Mouse (Mus musculus): ENCODE results near the gene Ly6g5b. TPM values are rescaled to one million over a fixed set of nuclear protein-coding genes. Genes with fewer than 3 reads are reported as not detected.
A peak's percentile ranks its signal among the peaks of the same experiment; 100 is the strongest.

Ly6g5b gene
- polyA plus RNA-seq, 1 experiment from 2014 or later, result 0.59 TPM

GRCm38 (mm10) chr17:35154616-35155015, 39.4 kb upstream of the Ly6g5b start:
- Histone ChIP-seq H3K9ac (ENCODE audit: low read depth, low read length) (no peak overlapping the region), H3K4me1 (replicated peaks; ENCODE audit: control insufficient read depth, insufficient read depth, low read length) (no peaks in the 10 kb centered on the region), H3K27me3 (replicated peaks; ENCODE audit: control insufficient read depth, insufficient read depth, low read length) (no peaks in the 10 kb centered on the region), H3K27ac (ENCODE audit: low read depth, low read length) (no peak overlapping the region; the same call in 1 of the 2 replicates), H3K9me3 (ENCODE audit: control insufficient read depth) (no peaks in the 10 kb centered on the region), H3K4me2 (replicated peaks; ENCODE audit: low read depth) (no peak overlapping the region), H3K4me3 (ENCODE audit: low read depth, low read length) (no peak overlapping the region), H3K36me3 (ENCODE audit: control insufficient read depth, insufficient read depth) (peaks cover 97% of the 10 kb centered on the region)
- no peak for ATAC-seq
- no peak for TF ChIP-seq CTCF (IDR thresholded peaks at IDR 0.05; ENCODE audit: low read depth)
- WGBS, result 82% methylated on average over 7 of the region's 7 CpGs

- 80% methylated on average over 4 of the region's 4 CpGs for WGBS
- H3K9ac ChIP-seq (ENCODE audit: low read depth, low read length), result no peak overlapping the region
- H3K27ac ChIP-seq (ENCODE audit: low read depth, low read length), result no peak overlapping the region
- H3K9me3 ChIP-seq (ENCODE audit: control insufficient read depth), result no peaks in the 10 kb centered on the region
- ATAC-seq, result no peak
- H3K27me3 ChIP-seq (replicated peaks; ENCODE audit: control insufficient read depth, insufficient read depth, low read length), result no peaks in the 10 kb centered on the region
- no peak overlapping the region for H3K4me2 ChIP-seq (replicated peaks; ENCODE audit: low read depth)
- peaks cover 97% of the 10 kb centered on the region for H3K36me3 ChIP-seq (ENCODE audit: control insufficient read depth, insufficient read depth)
- H3K4me1 ChIP-seq (replicated peaks; ENCODE audit: control insufficient read depth, insufficient read depth, low read length), result no peaks in the 10 kb centered on the region
- no peak overlapping the region for H3K4me3 ChIP-seq (ENCODE audit: low read depth, low read length)
- no peak for TF ChIP-seq CTCF (IDR thresholded peaks at IDR 0.05; ENCODE audit: low read depth)
These were observed 38.7 kb upstream of the Ly6g5b start for GRCm38 (mm10) chr17:35153931-35154330.

GRCm38 (mm10) chr17:35153077-35153476, 37.8 kb upstream of the Ly6g5b start:
- Histone ChIP-seq H3K36me3 (ENCODE audit: control insufficient read depth, insufficient read depth) (peaks cover 96% of the 10 kb centered on the region), H3K9me3 (ENCODE audit: control insufficient read depth) (no peaks in the 10 kb centered on the region), H3K4me1 (replicated peaks; ENCODE audit: control insufficient read depth, insufficient read depth, low read length) (no peaks in the 10 kb centered on the region), H3K4me2 (replicated peaks; ENCODE audit: low read depth) (no peak overlapping the region), H3K9ac (ENCODE audit: low read depth, low read length) (no peak overlapping the region), H3K27me3 (replicated peaks; ENCODE audit: control insufficient read depth, insufficient read depth, low read length) (no peaks in the 10 kb centered on the region), H3K4me3 (ENCODE audit: low read depth, low read length) (no peak overlapping the region), H3K27ac (ENCODE audit: low read depth, low read length) (no peak overlapping the region)
- WGBS, result 87% methylated on average over 9 of the region's 9 CpGs
- no peak for TF ChIP-seq CTCF (IDR thresholded peaks at IDR 0.05; ENCODE audit: low read depth)
- ATAC-seq, result no peak

- no peak overlapping the region for H3K27ac ChIP-seq (ENCODE audit: low read depth, low read length)
- no peaks in the 10 kb centered on the region for H3K4me1 ChIP-seq (replicated peaks; ENCODE audit: control insufficient read depth, insufficient read depth, low read length)
- H3K9ac ChIP-seq (ENCODE audit: low read depth, low read length), result no peak overlapping the region
- no peaks in the 10 kb centered on the region for H3K27me3 ChIP-seq (replicated peaks; ENCODE audit: control insufficient read depth, insufficient read depth, low read length)
- H3K4me2 ChIP-seq (replicated peaks; ENCODE audit: low read depth), result no peak overlapping the region
- no peak for ATAC-seq
- peaks cover 95% of the 10 kb centered on the region for H3K36me3 ChIP-seq (ENCODE audit: control insufficient read depth, insufficient read depth)
- no peaks in the 10 kb centered on the region for H3K9me3 ChIP-seq (ENCODE audit: control insufficient read depth)
- 93% methylated on average over 4 of the region's 4 CpGs for WGBS
- no peak overlapping the region for H3K4me3 ChIP-seq (ENCODE audit: low read depth, low read length)
- no peak for TF ChIP-seq CTCF (IDR thresholded peaks at IDR 0.05; ENCODE audit: low read depth)
These were observed 36.9 kb upstream of the Ly6g5b start for GRCm38 (mm10) chr17:35152121-35152520.

GRCm38 (mm10) chr17:35147922-35148639, 32.9 kb upstream of the Ly6g5b start:
- no peak overlapping the region for H3K4me3 ChIP-seq (ENCODE audit: low read depth, low read length)
- no peaks in the 10 kb centered on the region for H3K27me3 ChIP-seq (replicated peaks; ENCODE audit: control insufficient read depth, insufficient read depth, low read length)
- WGBS, result 65% methylated on average over 5 of the region's 5 CpGs
- H3K36me3 ChIP-seq (ENCODE audit: control insufficient read depth, insufficient read depth), result peaks cover 95% of the 10 kb centered on the region
- ATAC-seq, result no peak
- no peak overlapping the region for H3K4me2 ChIP-seq (replicated peaks; ENCODE audit: low read depth)
- no peaks in the 10 kb centered on the region for H3K4me1 ChIP-seq (replicated peaks; ENCODE audit: control insufficient read depth, insufficient read depth, low read length)
- TF ChIP-seq CTCF (IDR thresholded peaks at IDR 0.05; ENCODE audit: low read depth), result no peak
- no peak overlapping the region for H3K9ac ChIP-seq (ENCODE audit: low read depth, low read length)
- no peaks in the 10 kb centered on the region for H3K9me3 ChIP-seq (ENCODE audit: control insufficient read depth)
- H3K27ac ChIP-seq (ENCODE audit: low read depth, low read length), result peak overlapping the region; percentile 11; the same call in 1 of the 2 replicates

- H3K36me3 ChIP-seq (ENCODE audit: control insufficient read depth, insufficient read depth), result peaks cover 95% of the 10 kb centered on the region
- H3K27ac ChIP-seq (ENCODE audit: low read depth, low read length), result no peak overlapping the region
- no peak for ATAC-seq
- no peak overlapping the region for H3K9ac ChIP-seq (ENCODE audit: low read depth, low read length)
- no peaks in the 10 kb centered on the region for H3K9me3 ChIP-seq (ENCODE audit: control insufficient read depth)
- 43% methylated on average over 3 of the region's 3 CpGs for WGBS
- no peaks in the 10 kb centered on the region for H3K4me1 ChIP-seq (replicated peaks; ENCODE audit: control insufficient read depth, insufficient read depth, low read length)
- H3K4me3 ChIP-seq (ENCODE audit: low read depth, low read length), result no peak overlapping the region
- H3K4me2 ChIP-seq (replicated peaks; ENCODE audit: low read depth), result no peak overlapping the region
- H3K27me3 ChIP-seq (replicated peaks; ENCODE audit: control insufficient read depth, insufficient read depth, low read length), result no peaks in the 10 kb centered on the region
- no peak for TF ChIP-seq CTCF (IDR thresholded peaks at IDR 0.05; ENCODE audit: low read depth)
These were observed 32.1 kb upstream of the Ly6g5b start for GRCm38 (mm10) chr17:35147348-35147747.
